Mouse (Mus musculus): ENCODE data around the gene Nudt17.
"Not testable (repeated sequence)": the region's sequence is repeated elsewhere in the genome, so short reads cannot be mapped to it uniquely, and the experiment has no call there.

The Nudt17 gene

GRCm38 (mm10) chr3:96669727-96670468, 38.5 kb downstream of the Nudt17 start, which contains the start of gene Ankrd35:
Ankrd35 (plus strand) TSS chr3:96670131.
- DNase-seq (ENCODE audit: low spot score): peak; percentile 89

- DNase-seq (ENCODE audit: low spot score): no peak
Observed at GRCm38 (mm10) chr3:96668424-96669067, 39.8 kb downstream of the Nudt17 start.

- DNase-seq (ENCODE audit: low spot score): peak; percentile 22
Observed at GRCm38 (mm10) chr3:96667316-96667715, 41.0 kb downstream of the Nudt17 start.

- no peak for DNase-seq (ENCODE audit: low spot score)
Observed at GRCm38 (mm10) chr3:96666916-96667315, 41.4 kb downstream of the Nudt17 start.

GRCm38 (mm10) chr3:96665732-96666363, 42.5 kb downstream of the Nudt17 start:
- DNase-seq (ENCODE audit: low spot score): not testable (repeated sequence)

- DNase-seq (ENCODE audit: low spot score): peak; percentile 45
Observed at GRCm38 (mm10) chr3:96663432-96664239, 44.7 kb downstream of the Nudt17 start.

GRCm38 (mm10) chr3:96662731-96663316, 45.5 kb downstream of the Nudt17 start:
- no peak for DNase-seq (ENCODE audit: low spot score)

- no peak for DNase-seq (ENCODE audit: low spot score)
Observed at GRCm38 (mm10) chr3:96660901-96661300, 47.5 kb downstream of the Nudt17 start.
